Mouse (Mus musculus): ENCODE results near the gene Il31ra. TPM values are rescaled to one million over a fixed set of nuclear protein-coding genes. Genes with fewer than 3 reads are reported as not detected.

Il31ra gene
- total RNA-seq, 1 experiment: not detected

DNA sequence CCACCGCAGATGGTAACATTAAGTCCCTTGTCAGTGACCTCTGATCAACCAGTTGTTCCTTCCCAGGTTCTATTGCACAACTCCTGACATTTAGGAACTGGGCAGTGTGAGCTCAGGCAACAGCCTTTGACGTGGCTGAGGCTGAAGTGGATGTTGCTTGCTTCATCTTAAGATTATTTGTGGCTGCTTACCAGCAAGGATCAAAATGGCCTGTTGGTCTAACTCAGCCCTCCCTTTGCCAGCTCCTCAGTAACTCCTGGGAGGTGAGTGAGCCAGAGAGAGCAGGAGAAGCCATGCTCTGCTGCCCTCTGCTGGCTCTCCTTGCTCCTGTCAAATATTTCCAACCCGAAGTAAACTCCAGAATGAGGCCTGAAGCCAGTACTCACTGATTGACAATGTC is 64.3 kb downstream of the Il31ra start:
- Histone ChIP-seq H3K27ac (ENCODE audit: insufficient read depth, low read depth, low read length, poor library complexity, severe bottlenecking) (no peak overlapping the region), H3K4me1 (ENCODE audit: control insufficient read depth in 2 of 2, insufficient read depth in 2 of 2, low read length in 2 of 2, poor library complexity in 1 of 2) (no peaks in the 10 kb centered on the region), H3K9me3 (ENCODE audit: control insufficient read depth, insufficient read depth, low read depth, low read length) (no peaks in the 10 kb centered on the region), H3K4me3 (ENCODE audit: insufficient read depth in 1 of 2, low read depth in 1 of 2, low read length in 2 of 2, poor library complexity in 1 of 2, severe bottlenecking in 1 of 2) (no peak overlapping the region), H3K9ac (ENCODE audit: insufficient read depth, low read depth, low read length, poor library complexity, severe bottlenecking) (no peak overlapping the region), H3K36me3 (ENCODE audit: control insufficient read depth, insufficient read depth, low read length, poor library complexity, severe bottlenecking) (no peaks in the 10 kb centered on the region)
- DNase-seq (ENCODE audit: low read depth, low spot score): peak; percentile 64
- in situ Hi-C loops (cut with MboI; ENCODE audit: low sequenced_read_pairs in 2 of 2, unreplicated experiment in 2 of 2): loop anchor here in 1 of 2 experiments (10.0 to 25.0 kb wide), 2 partner anchors 255 to 743 kb away; no protein-coding TSS in a partner anchor
- peak; percentile 94 for TF ChIP-seq ZC3H11A (IDR thresholded peaks at IDR 0.05; ENCODE audit: borderline replicate concordance, low read depth, low read length)
- no peak for TF ChIP-seq MAFK (IDR thresholded peaks at IDR 0.05; ENCODE audit: insufficient read depth, low read depth, low read length)

DNA sequence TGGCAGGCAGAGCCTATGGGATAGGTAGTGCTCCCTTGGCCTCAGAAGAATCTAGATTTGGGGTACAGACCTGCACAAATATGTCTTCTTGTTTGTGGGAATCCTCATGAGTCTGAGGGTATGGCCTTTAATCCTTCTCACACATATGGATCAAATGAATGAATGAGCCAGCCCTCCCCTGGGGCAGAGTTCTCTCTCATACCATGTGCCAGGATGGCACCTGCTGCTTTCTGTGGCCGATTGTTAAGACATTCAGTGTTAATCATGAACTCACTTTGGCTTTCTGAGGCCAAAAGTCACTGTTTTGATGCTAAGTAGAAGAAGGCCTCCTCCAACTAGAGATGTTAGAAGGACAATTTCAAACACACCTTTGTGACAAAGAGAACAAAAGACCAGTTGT is 67.0 kb downstream of the Il31ra start:
- Histone ChIP-seq H3K9me3 (ENCODE audit: control insufficient read depth, insufficient read depth, low read depth, low read length) (no peaks in the 10 kb centered on the region), H3K9ac (ENCODE audit: insufficient read depth, low read depth, low read length, poor library complexity, severe bottlenecking) (no peak overlapping the region), H3K4me1 (ENCODE audit: control insufficient read depth in 2 of 2, insufficient read depth in 2 of 2, low read length in 2 of 2, poor library complexity in 1 of 2) (no peaks in the 10 kb centered on the region), H3K4me3 (ENCODE audit: insufficient read depth in 1 of 2, low read depth in 1 of 2, low read length in 2 of 2, poor library complexity in 1 of 2, severe bottlenecking in 1 of 2) (no peak overlapping the region), H3K36me3 (ENCODE audit: control insufficient read depth, insufficient read depth, low read length, poor library complexity, severe bottlenecking) (no peaks in the 10 kb centered on the region), H3K27ac (ENCODE audit: insufficient read depth, low read depth, low read length, poor library complexity, severe bottlenecking) (no peak overlapping the region)
- DNase-seq (ENCODE audit: low read depth, low spot score): no peak
- in situ Hi-C loops (cut with MboI; ENCODE audit: low sequenced_read_pairs in 2 of 2, unreplicated experiment in 2 of 2): loop anchor here in 1 of 2 experiments (10.0 to 25.0 kb wide), 2 partner anchors 252 to 740 kb away; no protein-coding TSS in a partner anchor
- TF ChIP-seq MAFK (IDR thresholded peaks at IDR 0.05; ENCODE audit: insufficient read depth, low read depth, low read length) (no peak), ZC3H11A (IDR thresholded peaks at IDR 0.05; ENCODE audit: borderline replicate concordance, low read depth, low read length) (no peak), HCFC1 (IDR thresholded peaks at IDR 0.05; ENCODE audit: borderline replicate concordance, insufficient read depth, low read length) (no peak), ZNF384 (IDR thresholded peaks at IDR 0.05; ENCODE audit: low read depth, low read length) (no peak), CHD2 (IDR thresholded peaks at IDR 0.05; ENCODE audit: low read depth, low read length) (no peak)

DNA sequence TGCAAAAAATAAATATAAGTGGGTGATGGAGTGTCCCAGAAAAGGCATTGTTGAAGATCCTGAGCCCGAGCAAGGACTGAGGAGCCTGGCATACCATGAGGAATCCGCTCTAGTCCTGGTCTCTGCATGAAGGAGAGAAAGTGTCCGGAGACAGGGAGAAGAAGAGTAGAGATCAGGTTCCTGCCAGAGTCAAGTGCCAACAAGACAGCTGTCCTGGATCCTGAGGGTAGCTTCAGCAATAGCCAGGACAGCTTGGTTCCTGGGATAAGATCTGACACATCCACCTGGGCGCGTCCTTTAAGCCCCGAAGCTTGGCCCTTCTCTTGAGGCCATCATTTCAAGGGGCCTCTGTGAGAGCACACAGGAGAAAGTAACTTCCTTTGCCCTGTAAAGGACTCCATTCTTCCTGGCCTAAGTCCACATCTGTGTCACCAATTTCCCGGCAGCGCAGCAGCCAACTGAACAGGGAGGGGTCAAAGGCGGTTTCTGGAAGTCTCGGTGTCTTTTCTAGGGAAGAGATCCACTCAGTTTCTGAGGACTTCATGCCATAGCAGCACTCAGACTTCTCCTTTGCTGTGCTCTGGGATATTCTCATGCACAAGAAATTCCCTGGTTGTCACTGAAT is 70.7 kb downstream of the Il31ra start:
- no peak overlapping the region for H3K9ac ChIP-seq (ENCODE audit: insufficient read depth, low read depth, low read length, poor library complexity, severe bottlenecking)
- no peak overlapping the region for H3K4me3 ChIP-seq (ENCODE audit: insufficient read depth in 1 of 2, low read depth in 1 of 2, low read length in 2 of 2, poor library complexity in 1 of 2, severe bottlenecking in 1 of 2)
- 0 out of 2 replicates have a peak, but pooled peaks cover 1% of the 10 kb centered on the region for H3K9me3 ChIP-seq (ENCODE audit: control insufficient read depth, insufficient read depth, low read depth, low read length)
- no peaks in the 10 kb centered on the region for H3K36me3 ChIP-seq (ENCODE audit: control insufficient read depth, insufficient read depth, low read length, poor library complexity, severe bottlenecking)
- H3K4me1 ChIP-seq (ENCODE audit: control insufficient read depth in 2 of 2, insufficient read depth in 2 of 2, low read length in 2 of 2, poor library complexity in 1 of 2): no peaks in the 10 kb centered on the region
- DNase-seq (ENCODE audit: low read depth, low spot score): no peak
- H3K27ac ChIP-seq (ENCODE audit: insufficient read depth, low read depth, low read length, poor library complexity, severe bottlenecking): no peak overlapping the region
- no peak for TF ChIP-seq HCFC1 (IDR thresholded peaks at IDR 0.05; ENCODE audit: borderline replicate concordance, insufficient read depth, low read length)
- TF ChIP-seq CHD2 (IDR thresholded peaks at IDR 0.05; ENCODE audit: low read depth, low read length): no peak
- TF ChIP-seq ZNF384 (IDR thresholded peaks at IDR 0.05; ENCODE audit: low read depth, low read length): no peak
- no peak for TF ChIP-seq ZC3H11A (IDR thresholded peaks at IDR 0.05; ENCODE audit: borderline replicate concordance, low read depth, low read length)
- in situ Hi-C loops (cut with MboI; ENCODE audit: low sequenced_read_pairs in 2 of 2, unreplicated experiment in 2 of 2): loop anchor here in 1 of 2 experiments (10.0 kb wide), 1 partner anchor 249 kb away; no protein-coding TSS in a partner anchor

DNA sequence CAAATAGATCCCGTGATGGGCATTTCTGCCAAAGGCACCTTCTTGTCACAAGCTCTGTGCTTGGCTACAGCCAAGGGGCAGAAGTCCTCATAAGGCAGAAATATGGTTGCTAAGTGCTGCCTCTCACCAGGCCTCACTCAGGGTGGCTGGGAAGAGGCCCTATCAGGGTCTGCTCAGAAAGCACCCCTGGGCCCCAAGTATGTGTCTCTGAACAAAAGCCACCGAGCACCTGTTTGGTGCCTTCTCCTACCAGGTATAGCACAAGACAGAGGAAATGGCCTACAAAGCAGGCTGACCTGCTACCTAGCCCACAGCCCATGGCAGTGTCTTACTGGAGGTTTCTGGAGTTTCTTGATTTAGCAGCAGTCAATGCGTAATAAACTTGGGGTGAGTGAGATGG is 71.3 kb downstream of the Il31ra start:
- Histone ChIP-seq H3K36me3 (ENCODE audit: control insufficient read depth, insufficient read depth, low read length, poor library complexity, severe bottlenecking) (no peaks in the 10 kb centered on the region), H3K9me3 (ENCODE audit: control insufficient read depth, insufficient read depth, low read depth, low read length) (0 out of 2 replicates have a peak, but pooled peaks cover 2% of the 10 kb centered on the region), H3K9ac (ENCODE audit: insufficient read depth, low read depth, low read length, poor library complexity, severe bottlenecking) (no peak overlapping the region), H3K4me1 (ENCODE audit: control insufficient read depth in 2 of 2, insufficient read depth in 2 of 2, low read length in 2 of 2, poor library complexity in 1 of 2) (no peaks in the 10 kb centered on the region), H3K4me3 (ENCODE audit: insufficient read depth in 1 of 2, low read depth in 1 of 2, low read length in 2 of 2, poor library complexity in 1 of 2, severe bottlenecking in 1 of 2) (no peak overlapping the region), H3K27ac (ENCODE audit: insufficient read depth, low read depth, low read length, poor library complexity, severe bottlenecking) (no peak overlapping the region)
- DNase-seq (ENCODE audit: low read depth, low spot score): no peak
- in situ Hi-C loops (cut with MboI; ENCODE audit: low sequenced_read_pairs in 2 of 2, unreplicated experiment in 2 of 2): loop anchor here in 1 of 2 experiments (10.0 kb wide), 1 partner anchor 248 kb away; no protein-coding TSS in a partner anchor
- TF ChIP-seq HCFC1 (IDR thresholded peaks at IDR 0.05; ENCODE audit: borderline replicate concordance, insufficient read depth, low read length) (no peak), MAFK (IDR thresholded peaks at IDR 0.05; ENCODE audit: insufficient read depth, low read depth, low read length) (no peak), ZNF384 (IDR thresholded peaks at IDR 0.05; ENCODE audit: low read depth, low read length) (no peak), CHD2 (IDR thresholded peaks at IDR 0.05; ENCODE audit: low read depth, low read length) (no peak), ZC3H11A (IDR thresholded peaks at IDR 0.05; ENCODE audit: borderline replicate concordance, low read depth, low read length) (no peak)

Data from ES-E14 (cell line).